Mouse (Mus musculus) ES-Bruce4 (cell line): ENCODE data around the gene Kpna2.

Experiments used
- CTCF ChIP-seq: IDR thresholded peaks from one replicate; pipeline ENCODE4 v1.8.1; 2011; ENCODE audit warnings: low read depth, low read length
- EP300 ChIP-seq: IDR thresholded peaks from 2 replicates; pipeline ENCODE4 v1.6.1; 2011; ENCODE audit warnings: low read depth, low read length; ENCODE audit not compliant: insufficient read depth

DNA sequence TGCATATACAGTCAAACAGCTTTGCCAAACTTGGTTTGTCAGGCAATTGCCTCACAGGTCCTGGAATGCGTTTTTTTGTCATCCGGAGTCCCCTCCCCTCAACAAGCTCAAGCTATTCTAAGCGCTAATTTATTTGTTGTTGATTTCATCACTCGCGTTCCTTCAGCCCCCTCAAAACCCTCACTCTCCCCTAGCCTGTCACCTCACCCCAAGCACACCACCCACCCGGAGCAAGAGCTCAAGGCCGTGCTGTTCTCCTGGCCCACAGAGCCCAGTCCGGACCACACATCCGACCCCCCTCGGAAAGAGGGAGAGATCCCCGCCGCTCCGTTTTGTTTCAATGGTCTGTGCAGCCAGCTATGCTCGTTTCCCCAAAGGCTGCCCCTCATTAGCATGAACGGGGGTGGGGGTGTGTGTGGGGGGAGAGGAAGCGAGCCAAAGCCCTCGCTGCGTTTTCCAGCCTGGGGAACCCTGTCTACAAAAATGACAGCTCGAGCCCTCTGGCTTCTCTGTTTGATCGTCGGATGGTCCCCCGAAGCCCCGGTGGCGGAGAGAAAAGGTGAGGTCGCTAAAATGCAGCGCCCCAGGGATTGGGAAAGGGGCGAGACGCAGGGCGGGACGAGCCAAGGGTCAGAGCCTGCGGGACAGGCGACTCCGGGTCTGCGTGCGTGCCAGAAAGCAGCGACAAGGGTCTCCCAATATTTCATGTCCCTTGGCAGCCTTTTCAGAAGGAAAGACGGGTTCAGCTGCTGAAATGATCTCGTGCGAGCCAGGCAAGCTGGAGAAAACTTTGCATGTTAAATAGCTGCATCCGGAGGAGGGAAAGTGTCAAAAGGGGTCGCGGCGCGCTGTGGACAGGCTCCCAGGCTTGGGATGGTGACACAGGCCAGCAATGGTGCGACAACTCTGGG, 26.3 kb upstream of the Kpna2 start, which contains the start of gene 1810010H24Rik:
- no peak for TF ChIP-seq EP300
- TF ChIP-seq CTCF, result no peak
